Mouse (Mus musculus) liver, embryonic 14.5 days (tissue): ENCODE results near the gene Rab37. TPM values are rescaled to one million over a fixed set of nuclear protein-coding genes. Genes with fewer than 3 reads are reported as not detected.
A peak's percentile ranks its signal among the peaks of the same experiment; 100 is the strongest.

Experiments used
- ATAC-seq: fragments of 200-750 bp; cut with Nextera tagmentation; 2 replicates; pipeline ENCODE4 v1.8.0; 2017; ENCODE audit warnings: moderate number of reproducible peaks, mild to moderate bottlenecking, moderate library complexity; ENCODE audit not compliant: insufficient read depth
- DNase-seq, 3 experiments: peaks; one replicate each; pipeline ENCODE4 v3.0.0-alpha.2; 2012 to 2013; ENCODE audit warnings: low read depth in 3 of 3, low spot score in 3 of 3
- H3K27ac ChIP-seq: fragments of 300-500 bp; sonication (generic); 2 replicates; pipeline ENCODE4 v1.5.1; 2014; ENCODE audit warnings: moderate library complexity, mild to moderate bottlenecking, control low read depth, inconsistent platforms
- H3K27me3 ChIP-seq: fragments of 300-500 bp; sonication (generic); 2 replicates; pipeline ENCODE4 v1.6.1; 2014; ENCODE audit warnings: mild to moderate bottlenecking, low read length, moderate library complexity; ENCODE audit not compliant: control insufficient read depth, insufficient read depth
- H3K36me3 ChIP-seq: fragments of 300-500 bp; sonication (generic); replicated peaks from 2 replicates; pipeline ENCODE4 v1.6.1; 2014; ENCODE audit warnings: low read depth; ENCODE audit not compliant: control insufficient read depth, insufficient read depth
- H3K4me1 ChIP-seq, 2 experiments: fragments of 200-500 bp in 1 of 2; fragments of 300-500 bp in 1 of 2; sonication (generic) in 1 of 2; replicated peaks; 2 replicates each; pipeline ENCODE4 v1.6.1; 2012 to 2014; ENCODE audit warnings: antibody characterized with exemption in 1 of 2, inconsistent platforms in 1 of 2, low read length in 1 of 2; ENCODE audit not compliant: control insufficient read depth in 2 of 2, insufficient read depth in 2 of 2
- H3K4me2 ChIP-seq: fragments of 300-500 bp; sonication (generic); 2 replicates; pipeline ENCODE4 v1.6.1; 2014; ENCODE audit warnings: low read depth, mild to moderate bottlenecking, control low read depth, moderate library complexity
- H3K4me3 ChIP-seq, 2 experiments: fragments of 200-500 bp in 1 of 2; fragments of 300-500 bp in 1 of 2; sonication (generic) in 1 of 2; 2 replicates each; pipeline ENCODE4 v1.5.1; 2012 to 2014; ENCODE audit warnings: low read depth in 2 of 2, low read length in 2 of 2, mild to moderate bottlenecking in 2 of 2, control low read depth in 1 of 2, inconsistent platforms in 1 of 2, moderate library complexity in 1 of 2; ENCODE audit not compliant: insufficient read depth in 1 of 2
- H3K9ac ChIP-seq: fragments of 300-500 bp; sonication (generic); replicated peaks from 2 replicates; pipeline ENCODE4 v1.6.1; 2014; ENCODE audit warnings: mild to moderate bottlenecking, control low read depth, moderate library complexity
- H3K9me3 ChIP-seq: fragments of 300-500 bp; sonication (generic); 2 replicates; pipeline ENCODE4 v1.6.1; 2016; ENCODE audit warnings: low read length, mixed read lengths; ENCODE audit not compliant: control insufficient read depth
- CTCF ChIP-seq: IDR thresholded peaks from 2 replicates; pipeline ENCODE4 v1.5.1; 2016; ENCODE audit warnings: antibody characterized with exemption, low read depth, control low read depth
- EP300 ChIP-seq: IDR thresholded peaks from 2 replicates; pipeline ENCODE4 v1.6.1; 2016; ENCODE audit warnings: antibody characterized with exemption, low read depth
- WGBS: fragments of 180-500 bp; shearing (Covaris S2); extraction: QIAGEN DNeasy Blood & Tissue Kit; methylation state at CpG from one replicate; pipeline ENCODE4 v1.1.7; 2014; ENCODE audit not compliant: insufficient replicate concordance; 5-methylcytosine and 5-hydroxymethylcytosine counted together
- polyA plus RNA-seq, 2 experiments: library from polyadenylated mRNA; depleted of rRNA in 1 of 2; stranded (reverse) in 1 of 2; unstranded in 1 of 2; fragments of >200 nt; fragmentation: Nextera tagmentation in 1 of 2; extraction: Ambion mirVana in 1 of 2; gene quantifications; 2 replicates each; pipeline versions ENCODE4 v1.2.1 to v1.2.3; 2012 to 2014

Rab37 gene
- polyA plus RNA-seq, 2 experiments = 1.7 to 1.8 TPM

GRCm38 (mm10) chr11:115163568-115164150 lies 72.4 kb downstream of the Rab37 start:
- Histone ChIP-seq H3K9ac (peak overlapping the region; percentile 81), H3K4me3 (peak overlapping the region; percentile 71 to 90), H3K4me1 (peaks cover 12 to 25% of the 10 kb centered on the region in 2 experiments), H3K9me3 (no peaks in the 10 kb centered on the region), H3K27me3 (peaks cover 5% of the 10 kb centered on the region), H3K4me2 (peak overlapping the region; percentile 90), H3K36me3 (no peaks in the 10 kb centered on the region), H3K27ac (no peak overlapping the region)
- TF ChIP-seq EP300 = no peak
- TF ChIP-seq CTCF = peak; percentile 34; the same call in 1 of the 2 replicates
- under 1% methylated on average over 47 of the region's 47 CpGs for WGBS
- DNase-seq = no peak
- peak; percentile 17; the same call in 1 of the 2 replicates for ATAC-seq

GRCm38 (mm10) chr11:115164341-115164975 lies 73.2 kb downstream of the Rab37 start:
- H3K9ac ChIP-seq = peak overlapping the region; percentile 81
- H3K4me2 ChIP-seq = peak overlapping the region; percentile 90
- H3K27ac ChIP-seq = no peak overlapping the region
- H3K9me3 ChIP-seq = no peaks in the 10 kb centered on the region
- no peak for DNase-seq
- ATAC-seq = no peak
- no peak for TF ChIP-seq EP300
- no peaks in the 10 kb centered on the region for H3K36me3 ChIP-seq
- 0% methylated on average over 14 of the region's 14 CpGs for WGBS
- peaks cover 12 to 25% of the 10 kb centered on the region in 2 experiments for H3K4me1 ChIP-seq
- H3K27me3 ChIP-seq = peaks cover 5% of the 10 kb centered on the region
- H3K4me3 ChIP-seq = peak overlapping the region; percentile 71 to 90

GRCm38 (mm10) chr11:115164976-115165374 lies 73.7 kb downstream of the Rab37 start:
- H3K9me3 ChIP-seq = no peaks in the 10 kb centered on the region
- peak overlapping the region; percentile 71 to 90 for H3K4me3 ChIP-seq
- DNase-seq (no peak), ATAC-seq (no peak)
- no peak for TF ChIP-seq CTCF
- TF ChIP-seq EP300 = no peak
- peak overlapping the region; percentile 90 for H3K4me2 ChIP-seq
- peaks cover 5% of the 10 kb centered on the region for H3K27me3 ChIP-seq
- H3K27ac ChIP-seq = no peak overlapping the region
- no peaks in the 10 kb centered on the region for H3K36me3 ChIP-seq
- 14% methylated on average over 9 of the region's 9 CpGs for WGBS
- peaks cover 12 to 25% of the 10 kb centered on the region in 2 experiments for H3K4me1 ChIP-seq
- H3K9ac ChIP-seq = no peak overlapping the region

GRCm38 (mm10) chr11:115166776-115167175 lies 75.5 kb downstream of the Rab37 start:
- Histone ChIP-seq H3K4me2 (no peak overlapping the region), H3K9me3 (no peaks in the 10 kb centered on the region), H3K9ac (no peak overlapping the region), H3K4me1 (peaks cover 10 to 18% of the 10 kb centered on the region in 2 experiments), H3K27me3 (peaks cover 5% of the 10 kb centered on the region), H3K36me3 (no peaks in the 10 kb centered on the region), H3K4me3 (no peak overlapping the region), H3K27ac (no peak overlapping the region)
- DNase-seq (no peak), ATAC-seq (no peak)
- TF ChIP-seq CTCF (no peak), EP300 (no peak)
- WGBS = 55% methylated on average over 3 of the region's 3 CpGs

- WGBS = 64% methylated on average over 8 of the region's 8 CpGs
- ATAC-seq = no peak
- no peak for DNase-seq
- Histone ChIP-seq H3K9me3 (no peaks in the 10 kb centered on the region), H3K9ac (no peak overlapping the region), H3K27me3 (peaks cover 5% of the 10 kb centered on the region), H3K4me2 (no peak overlapping the region), H3K27ac (no peak overlapping the region), H3K4me1 (peaks cover under 1 to 13% of the 10 kb centered on the region in 2 experiments; a peak in 2 of 4 replicates), H3K4me3 (no peak overlapping the region), H3K36me3 (no peaks in the 10 kb centered on the region)
- TF ChIP-seq CTCF (no peak), EP300 (no peak)
Observed at GRCm38 (mm10) chr11:115167631-115168249, 76.5 kb downstream of the Rab37 start.
